Mouse (Mus musculus): Measurements from ENCODE around the gene Dlgap3. TPM values are rescaled to one million over a fixed set of nuclear protein-coding genes. Genes with fewer than 3 reads are reported as not detected.

Gene Dlgap3
- total RNA-seq, 4 experiments from 2014 or later = 0.06 to 0.98 (median 0.25) TPM

DNA sequence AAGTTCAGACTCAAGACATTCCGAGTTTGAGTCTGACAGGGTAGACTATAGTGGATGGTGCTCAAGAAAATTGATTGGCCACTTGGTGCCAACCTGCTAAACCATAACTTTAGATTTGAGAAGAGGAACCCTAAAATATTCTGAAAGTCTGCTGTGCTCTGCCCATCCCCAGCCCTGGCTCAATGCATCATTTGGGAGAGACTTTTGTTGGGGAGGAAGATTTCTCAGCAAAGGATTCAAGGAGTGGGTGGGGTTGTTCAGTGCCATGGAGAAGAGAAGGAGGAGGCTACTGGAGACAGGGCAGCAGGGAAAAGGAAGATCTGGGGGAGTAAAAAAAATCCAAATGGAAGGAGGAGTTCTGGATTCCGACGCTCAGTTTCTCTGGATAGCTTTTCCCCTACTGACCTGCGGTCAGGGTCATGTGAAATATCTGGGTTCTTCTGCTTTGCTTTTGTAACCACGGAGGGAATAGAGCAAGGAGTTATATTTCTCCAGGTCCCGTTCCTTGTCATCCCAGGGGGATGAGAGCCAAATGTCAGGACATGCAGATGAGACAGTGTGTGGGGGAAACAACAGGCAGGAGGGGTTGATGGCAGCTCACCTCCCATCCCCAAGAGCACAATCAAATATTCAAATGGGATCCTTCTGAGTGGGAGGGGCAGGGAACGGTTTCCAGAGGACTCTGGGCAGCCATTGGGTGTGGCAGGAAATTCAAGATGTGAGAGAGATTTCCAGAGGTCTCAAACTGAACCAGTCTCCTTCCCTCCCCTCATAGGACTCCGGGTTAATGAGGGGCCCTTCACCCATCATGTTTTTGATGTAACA lies 5.3 kb downstream of the Dlgap3 start:
- no peak for DNase-seq (ENCODE audit: low spot score)

DNA sequence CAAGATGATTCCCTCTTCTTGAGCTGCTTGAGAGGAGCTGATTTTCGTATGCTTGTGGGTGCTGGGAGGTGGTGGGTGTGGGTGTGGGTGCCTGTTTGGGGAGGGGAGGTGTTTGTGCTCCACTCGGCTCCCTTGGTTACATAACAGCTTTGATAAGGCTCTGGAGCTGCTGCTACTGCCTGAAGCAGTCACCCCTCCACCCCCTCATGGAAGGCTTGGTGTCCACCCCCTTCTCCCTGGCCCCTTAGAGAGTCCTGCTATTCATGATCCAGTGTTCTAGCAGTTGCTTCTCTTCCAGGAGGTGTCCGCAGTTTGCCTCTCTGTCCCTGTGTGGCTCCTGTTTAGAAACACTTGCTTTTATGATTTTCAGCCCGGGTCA lies 5.9 kb downstream of the Dlgap3 start:
- DNase-seq (ENCODE audit: low spot score) = no peak

DNA sequence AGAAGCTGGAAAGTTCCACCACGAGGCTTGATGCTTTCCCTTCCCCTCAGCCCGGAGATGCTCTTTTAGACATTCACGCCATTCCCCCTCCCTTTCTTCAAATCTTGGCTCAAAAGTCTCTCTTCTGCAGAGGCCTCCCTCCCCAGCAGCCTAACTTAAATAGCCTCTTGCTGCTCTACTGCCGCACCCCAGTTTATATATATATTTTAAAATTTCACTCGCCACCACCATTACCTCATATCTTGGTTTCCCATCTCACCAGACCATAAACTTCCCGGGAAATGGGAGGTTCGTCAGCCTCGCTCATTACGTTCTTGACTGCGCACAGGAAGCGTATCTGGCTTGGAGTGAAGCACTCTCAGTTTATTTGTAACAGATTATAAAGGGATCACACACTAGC lies 9.0 kb downstream of the Dlgap3 start:
- no peak for DNase-seq (ENCODE audit: low spot score)

DNA sequence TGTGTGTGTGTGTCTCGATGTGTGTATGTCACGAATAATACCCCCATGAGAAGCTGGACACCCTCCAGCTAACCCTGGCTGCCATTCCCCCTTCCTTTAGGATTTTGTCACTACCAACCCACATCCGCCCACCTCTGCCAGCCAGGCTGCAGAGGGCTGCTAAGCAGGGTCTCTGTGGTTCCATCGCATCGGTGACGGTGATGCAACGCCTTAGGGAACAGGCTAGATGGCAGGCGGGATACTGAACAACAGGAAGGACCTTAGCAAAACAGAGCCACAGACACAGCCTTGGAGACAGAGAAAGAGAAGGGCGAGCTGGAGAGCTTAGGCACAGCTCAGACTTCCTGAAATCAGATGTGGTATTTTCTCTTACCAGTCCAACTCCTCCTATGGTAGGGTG lies 9.7 kb downstream of the Dlgap3 start:
- DNase-seq (ENCODE audit: low spot score) = no peak

DNA sequence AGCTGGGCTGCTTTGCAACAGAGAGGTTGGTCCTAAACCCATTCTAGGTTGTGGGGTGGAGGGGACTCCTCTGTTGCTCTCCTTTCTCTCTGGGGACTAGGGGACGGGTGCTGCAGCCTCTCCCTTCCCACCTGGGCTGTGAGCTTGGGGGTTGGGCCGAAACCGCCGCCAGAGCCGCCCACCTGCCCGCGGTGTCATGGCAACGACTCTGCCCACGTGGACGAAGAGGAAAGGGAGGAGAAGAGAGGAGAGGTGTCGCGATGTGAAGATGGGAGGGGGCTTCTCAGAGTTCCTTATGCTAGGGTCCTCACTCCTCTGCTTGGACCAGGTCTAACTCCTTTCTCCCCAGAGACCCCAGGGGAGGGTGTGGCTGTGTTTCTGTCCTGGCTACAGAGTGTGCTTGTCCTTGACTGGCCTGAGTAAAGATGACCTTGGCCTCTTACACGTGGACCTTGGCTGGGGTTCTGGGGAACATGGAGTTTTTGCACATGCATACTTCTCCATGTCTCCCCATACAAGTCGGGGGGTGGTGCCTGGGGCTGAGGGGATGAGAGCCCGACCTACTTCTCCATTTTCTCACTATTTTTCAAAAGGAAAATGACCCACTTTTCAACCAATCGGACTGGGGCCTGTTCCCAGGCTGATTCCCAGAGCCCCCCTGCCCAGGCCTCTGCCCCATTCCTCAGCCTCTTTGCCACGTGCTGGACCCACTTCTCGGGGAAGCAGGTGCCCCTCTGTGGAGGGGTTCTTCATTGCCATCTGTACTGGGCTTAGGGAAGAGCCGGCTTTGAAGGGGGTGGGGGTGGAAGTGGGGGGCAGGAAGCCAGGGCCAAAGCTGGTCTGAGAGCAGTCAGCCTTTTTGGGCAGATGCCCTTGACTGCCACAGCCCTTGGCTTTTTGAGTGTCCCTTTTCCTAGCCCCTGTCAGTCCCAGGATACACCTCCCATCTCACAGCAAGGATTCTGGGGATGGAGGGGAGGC lies 10.8 kb downstream of the Dlgap3 start:
- DNase-seq (ENCODE audit: low spot score) = no peak

DNA sequence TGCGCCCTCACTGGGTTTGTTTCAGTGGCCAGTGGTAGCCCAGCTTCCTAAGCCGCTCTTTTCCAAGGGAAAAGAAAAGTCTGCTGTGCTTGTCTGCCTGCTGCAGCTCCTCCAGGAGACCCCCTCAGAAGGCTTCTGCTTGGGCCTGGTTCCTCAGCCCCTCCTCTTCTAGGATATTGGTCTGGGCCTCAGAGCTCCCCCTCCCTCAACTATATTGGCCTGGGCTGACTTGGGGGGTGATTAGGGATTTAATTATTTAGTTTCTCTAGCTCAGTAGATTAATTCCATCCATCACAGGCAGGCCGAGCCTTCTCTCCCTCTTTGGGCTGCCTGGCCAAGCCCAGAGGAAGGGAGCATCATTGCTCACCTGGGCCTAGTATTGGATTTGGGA lies 11.4 kb downstream of the Dlgap3 start:
- DNase-seq (ENCODE audit: low spot score) = no peak

DNA sequence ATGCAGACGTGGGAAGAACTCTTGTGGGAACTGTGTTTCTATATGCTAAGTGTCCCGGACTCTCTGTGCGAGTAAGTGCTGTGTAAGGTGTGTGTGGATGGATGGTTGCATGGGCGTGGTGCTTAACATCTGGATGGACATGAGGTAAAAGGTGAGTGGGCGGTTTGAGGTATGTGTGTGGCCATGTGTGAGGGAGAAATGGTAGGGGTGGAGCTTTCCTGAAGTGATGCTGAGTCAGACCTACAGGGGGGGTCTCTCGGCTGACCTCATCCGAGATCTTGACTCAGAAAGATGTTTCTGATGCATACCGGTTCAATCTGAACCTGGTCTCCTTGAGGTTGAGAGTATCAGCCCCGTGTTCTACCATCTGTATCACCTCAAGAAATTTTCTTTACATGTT lies 12.0 kb downstream of the Dlgap3 start:
- no peak for DNase-seq (ENCODE audit: low spot score)

DNA sequence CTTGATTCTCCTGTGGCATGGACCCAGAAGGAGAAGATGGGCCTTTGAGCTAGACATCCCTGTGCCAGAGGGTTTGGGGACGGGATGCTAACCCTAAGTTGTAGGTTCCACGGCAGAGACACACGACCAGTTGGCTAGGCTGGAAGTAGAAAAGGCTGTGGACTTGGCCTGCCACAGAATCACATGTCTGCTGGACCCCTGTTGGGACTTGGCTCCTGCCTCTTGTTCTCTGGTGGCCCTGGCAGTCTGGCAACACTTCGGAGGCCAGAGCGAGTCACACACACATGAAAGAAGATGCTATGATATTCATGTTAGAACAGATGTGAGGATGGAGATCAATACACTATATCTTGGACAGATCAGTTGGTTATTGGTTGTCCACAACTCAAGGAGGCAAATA lies 14.9 kb downstream of the Dlgap3 start:
- DNase-seq (ENCODE audit: low spot score) = no peak

DNA sequence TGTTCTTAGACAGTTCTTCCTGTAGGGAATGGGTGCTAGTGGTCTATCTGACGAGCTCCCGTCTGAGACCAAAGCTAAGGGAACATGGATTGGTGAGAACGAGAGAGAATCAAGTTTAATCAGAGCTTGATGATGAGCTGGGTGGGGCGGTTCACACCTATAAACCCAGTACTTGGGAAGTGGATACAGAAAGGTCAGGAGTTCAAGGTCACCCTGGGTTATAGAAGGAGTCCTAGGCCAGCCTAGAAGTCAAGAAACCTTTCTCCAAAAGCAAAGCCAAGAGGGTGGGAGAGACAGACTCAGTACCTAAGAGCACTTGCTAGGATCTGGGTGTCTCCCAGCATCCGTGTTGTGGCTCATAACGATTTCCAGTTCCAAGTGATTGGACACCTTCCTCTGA lies 21.9 kb downstream of the Dlgap3 start:
- DNase-seq (ENCODE audit: low spot score) = no peak

DNA sequence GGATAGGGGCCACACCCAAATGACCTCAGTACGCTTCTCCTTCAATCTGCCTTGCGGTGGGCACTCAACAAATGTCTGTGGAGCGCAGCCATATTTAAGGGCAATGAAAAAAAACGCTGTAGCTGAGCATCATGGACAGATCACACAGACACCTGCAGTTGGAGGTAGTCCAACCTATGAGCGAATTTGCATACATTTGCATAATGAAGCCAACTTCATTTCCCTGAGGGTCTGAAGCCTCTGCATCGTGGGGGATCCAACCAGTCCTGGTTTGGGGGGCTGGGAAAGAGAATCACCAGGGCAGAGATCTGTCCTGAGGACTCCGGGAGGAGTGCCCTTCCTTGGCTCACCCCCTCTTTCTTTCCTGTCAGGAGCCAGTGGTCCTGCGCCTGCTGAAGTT lies 23.7 kb downstream of the Dlgap3 start:
- DNase-seq (ENCODE audit: low spot score) = no peak

DNA sequence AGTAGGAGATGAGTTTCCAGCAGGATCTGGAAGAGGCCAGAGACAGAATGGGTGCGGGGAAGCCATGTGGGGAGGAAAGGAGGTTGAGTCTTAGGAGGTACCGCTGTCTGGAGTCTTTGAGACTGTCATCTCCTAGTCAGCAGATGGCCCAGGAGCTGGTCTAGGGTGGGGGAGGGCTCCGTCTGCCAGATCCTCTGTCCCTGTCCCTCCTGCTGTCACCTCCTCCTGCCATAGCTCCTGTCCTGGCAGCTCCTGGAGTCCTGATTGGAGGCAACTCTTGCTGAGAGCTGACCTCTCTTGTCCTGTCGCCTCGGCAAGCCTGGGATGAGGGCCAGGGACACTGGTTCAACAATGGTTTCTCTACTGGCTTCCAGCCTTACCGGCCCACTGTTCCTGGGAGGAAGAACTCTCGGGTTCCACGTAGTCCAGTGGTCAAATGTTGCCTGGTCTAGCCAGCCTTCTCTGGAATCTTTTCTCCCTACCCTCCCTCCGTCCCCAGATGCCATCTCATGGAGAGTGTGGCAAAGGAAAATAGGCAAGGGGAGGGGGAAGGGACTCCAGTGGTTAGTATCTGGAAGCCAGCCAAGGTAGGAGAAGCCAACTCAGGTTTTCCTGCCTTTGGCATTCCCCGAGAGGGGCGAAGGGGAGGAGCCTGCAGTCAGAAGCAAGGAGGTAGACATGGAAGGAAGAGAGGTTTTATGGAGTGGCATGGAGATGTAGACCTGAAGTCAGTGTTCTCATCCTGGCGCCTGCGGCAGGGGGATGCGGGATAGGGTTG lies 24.6 kb downstream of the Dlgap3 start:
- DNase-seq (ENCODE audit: low spot score) = peak; percentile 7

DNA sequence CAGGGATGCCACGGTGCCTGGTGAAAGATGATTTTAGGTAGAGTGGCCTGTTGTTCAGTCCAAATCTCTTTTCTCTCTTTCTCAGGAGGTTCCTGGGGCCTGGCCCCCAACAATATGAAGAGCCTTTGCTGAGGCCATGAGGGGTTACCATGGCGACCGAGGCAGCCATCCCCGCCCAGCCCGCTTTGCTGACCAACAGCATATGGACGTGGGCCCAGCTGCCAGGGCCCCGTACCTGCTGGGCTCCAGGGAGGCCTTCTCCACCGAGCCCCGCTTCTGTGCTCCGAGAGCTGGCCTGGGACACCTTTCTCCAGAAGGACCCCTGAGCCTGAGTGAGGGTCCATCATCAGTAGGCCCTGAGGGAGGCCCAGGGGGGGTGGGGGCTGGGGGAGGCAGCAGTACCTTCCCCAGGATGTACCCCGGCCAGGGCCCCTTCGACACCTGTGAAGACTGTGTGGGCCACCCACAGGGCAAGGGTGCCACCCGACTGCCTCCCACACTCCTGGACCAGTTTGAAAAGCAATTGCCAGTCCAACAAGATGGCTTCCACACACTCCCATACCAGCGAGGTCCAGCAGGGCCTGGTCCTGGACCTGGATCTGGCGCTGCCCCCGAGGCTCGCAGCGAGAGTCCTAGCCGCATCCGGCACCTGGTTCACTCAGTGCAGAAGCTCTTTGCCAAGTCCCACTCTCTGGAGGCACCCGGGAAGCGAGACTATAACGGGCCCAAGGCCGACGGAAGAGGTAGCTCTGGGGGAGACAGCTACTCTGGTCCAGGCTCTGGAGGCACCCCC lies 25.7 kb downstream of the Dlgap3 start:
- no peak for DNase-seq (ENCODE audit: low spot score)

DNA sequence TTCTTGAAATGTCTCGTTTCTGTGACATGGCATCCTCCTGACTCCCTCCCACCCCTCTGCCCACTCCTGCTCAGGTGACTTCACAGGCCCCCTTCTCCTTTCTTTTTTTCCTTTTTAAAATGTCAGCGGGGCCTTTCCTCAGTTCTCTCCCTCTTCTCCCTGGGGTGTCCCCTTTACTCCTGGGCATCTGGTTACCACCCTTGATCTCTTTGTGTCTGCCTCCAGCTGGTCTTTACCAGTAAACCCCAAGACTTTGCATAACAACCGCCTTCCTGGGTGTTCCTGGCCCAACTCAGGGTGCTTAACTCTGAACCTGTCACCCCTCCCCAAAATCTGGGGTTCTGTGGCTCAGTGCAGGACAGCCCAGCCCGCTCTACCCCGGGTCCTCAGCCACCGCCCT lies 29.6 kb downstream of the Dlgap3 start:
- DNase-seq (ENCODE audit: low spot score) = no peak

DNA sequence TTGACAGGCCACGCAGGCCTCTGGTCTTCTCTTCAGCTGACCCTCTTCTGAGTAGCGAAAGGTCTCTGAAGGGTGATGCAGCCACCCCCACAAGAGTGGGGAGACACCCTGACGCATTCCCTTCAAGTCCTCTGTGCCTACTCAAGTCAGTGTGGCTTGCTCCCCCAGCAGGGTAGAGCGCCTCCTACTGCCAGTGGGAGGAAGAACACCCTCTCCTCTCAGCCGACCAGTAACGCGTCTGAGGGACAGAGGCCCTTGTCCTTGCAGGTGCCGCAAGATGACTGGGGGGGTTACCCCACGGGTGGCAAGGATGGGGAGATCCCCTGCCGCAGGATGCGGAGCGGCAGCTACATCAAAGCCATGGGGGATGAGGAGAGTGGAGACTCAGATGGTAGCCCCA lies 30.4 kb downstream of the Dlgap3 start:
- DNase-seq (ENCODE audit: low spot score) = no peak

DNA sequence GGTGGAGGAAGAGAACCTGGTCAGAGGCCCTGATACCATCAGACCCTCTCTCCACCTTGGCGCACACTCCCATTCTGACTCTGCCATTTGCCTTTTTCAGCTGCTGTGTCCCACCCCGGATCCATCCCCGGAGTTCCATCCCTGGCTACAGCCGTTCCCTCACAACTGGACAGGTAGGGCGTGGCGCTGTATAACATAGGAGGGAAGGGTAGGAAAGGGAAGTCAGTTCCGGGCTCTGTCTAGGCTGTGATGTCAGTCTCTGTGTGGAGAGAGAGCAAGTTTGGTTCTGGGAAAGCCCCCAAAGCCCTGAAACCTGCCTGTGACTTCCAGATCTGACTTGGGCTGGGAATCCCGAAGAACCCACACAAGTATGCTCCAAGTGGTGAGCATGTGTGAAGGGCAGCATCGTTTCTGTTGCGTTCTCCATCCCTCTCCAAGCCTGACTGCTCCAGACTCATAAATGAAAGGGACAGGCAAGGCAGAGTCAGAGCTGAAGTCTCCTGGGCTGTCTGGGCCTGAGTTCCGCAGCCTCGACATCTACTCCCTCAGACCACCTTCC lies 31.2 kb downstream of the Dlgap3 start:
- DNase-seq (ENCODE audit: low spot score) = no peak

DNA sequence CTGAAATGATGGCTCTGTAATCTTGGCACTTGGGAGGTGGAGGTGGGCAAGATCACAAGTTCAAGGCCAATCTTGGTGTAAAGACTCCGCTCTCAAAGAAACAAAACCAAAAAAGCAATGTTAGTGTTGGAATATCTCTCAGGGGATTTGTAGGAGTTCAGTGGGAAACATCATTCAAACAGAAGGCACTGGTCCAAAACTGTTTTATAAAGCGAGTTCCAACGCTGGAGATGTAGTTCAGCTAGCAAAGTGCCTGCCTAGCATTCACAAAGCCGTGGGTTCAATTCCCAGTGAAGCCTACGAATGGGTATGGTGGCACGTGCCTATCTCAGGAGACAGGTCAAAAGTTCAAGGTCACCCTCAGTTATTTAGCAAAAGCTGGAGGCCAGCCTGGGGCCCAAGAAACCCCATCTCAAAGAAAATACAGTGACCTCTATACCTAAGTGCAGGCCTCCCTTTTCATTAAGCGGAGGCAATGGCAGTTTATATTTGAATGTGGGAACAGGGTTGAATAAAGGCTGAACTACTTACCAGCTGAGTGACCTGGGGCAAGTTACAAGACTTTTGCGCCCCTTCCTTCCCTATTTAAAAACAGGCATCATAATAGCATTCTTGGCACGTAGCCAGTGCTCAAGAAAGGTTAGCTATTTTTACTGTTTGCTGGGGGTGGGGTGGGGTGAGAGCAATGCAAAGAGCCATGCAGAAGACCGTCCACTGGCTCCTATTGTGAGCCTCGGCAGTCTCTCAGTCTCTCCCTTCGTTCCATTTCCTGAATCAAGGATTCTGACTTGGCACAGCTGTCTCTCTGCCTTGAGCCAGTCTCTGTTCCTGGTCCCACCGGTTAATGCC lies 32.0 kb downstream of the Dlgap3 start:
- peak; percentile 6 for DNase-seq (ENCODE audit: low spot score)

DNA sequence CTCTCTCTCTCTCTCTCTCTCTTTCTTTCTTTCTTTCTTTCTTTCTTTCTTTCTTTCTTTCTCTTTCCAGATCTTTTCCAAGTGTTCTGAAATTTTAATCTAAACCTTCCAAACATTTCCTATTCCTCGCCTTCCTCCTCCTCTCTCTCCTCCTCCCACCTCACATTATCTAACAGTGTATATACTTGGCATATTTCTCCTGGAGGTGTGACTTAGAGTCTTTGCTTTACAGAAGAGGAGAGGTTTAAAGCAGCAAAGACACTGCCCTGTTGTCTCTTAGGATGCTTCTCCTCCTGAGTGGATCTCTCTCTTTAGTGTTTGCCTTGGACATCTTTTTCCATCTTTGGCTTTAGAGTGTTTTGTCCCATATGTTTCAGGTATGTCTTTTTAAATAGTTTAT lies 34.1 kb downstream of the Dlgap3 start:
- DNase-seq (ENCODE audit: low spot score) = no peak

DNA sequence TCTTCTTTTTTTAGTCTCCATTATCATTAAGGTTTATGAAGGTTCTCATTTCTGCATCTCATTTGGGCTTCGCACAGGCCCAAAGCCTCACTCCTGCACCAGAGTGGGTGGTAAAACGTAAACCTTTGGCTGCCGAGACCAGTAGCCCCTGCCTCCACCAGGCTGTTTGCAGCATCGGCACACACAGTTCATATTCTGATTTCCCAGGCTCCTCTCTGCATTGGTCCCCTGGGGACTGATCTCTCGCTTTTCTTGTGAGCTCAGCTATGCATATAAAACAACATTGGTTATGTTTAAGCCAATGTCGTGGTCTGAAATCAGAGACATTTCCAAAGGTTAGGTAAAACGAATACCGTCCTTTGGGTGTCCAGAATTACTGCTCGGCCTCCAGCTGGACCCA lies 42.3 kb downstream of the Dlgap3 start:
- DNase-seq (ENCODE audit: low spot score) = no peak

DNA sequence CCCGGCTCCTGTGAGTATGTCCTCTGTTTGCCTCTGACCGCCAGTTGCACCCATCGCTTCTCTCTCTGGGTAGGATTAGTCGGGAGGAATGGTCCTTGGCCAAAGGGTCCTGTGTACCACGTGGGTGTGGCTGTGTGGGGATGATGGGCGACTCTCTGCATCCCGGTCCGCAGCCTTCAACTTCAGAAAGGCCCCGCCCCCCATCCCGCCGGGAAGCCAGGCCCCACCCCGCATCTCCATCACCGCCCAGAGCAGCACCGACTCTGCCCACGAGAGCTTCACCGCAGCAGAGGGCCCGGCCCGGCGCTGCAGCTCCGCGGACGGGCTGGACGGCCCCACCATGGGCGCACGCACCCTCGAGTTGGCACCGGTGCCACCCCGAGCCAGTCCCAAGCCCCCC lies 45.5 kb downstream of the Dlgap3 start:
- no peak for DNase-seq (ENCODE audit: low spot score)

DNA sequence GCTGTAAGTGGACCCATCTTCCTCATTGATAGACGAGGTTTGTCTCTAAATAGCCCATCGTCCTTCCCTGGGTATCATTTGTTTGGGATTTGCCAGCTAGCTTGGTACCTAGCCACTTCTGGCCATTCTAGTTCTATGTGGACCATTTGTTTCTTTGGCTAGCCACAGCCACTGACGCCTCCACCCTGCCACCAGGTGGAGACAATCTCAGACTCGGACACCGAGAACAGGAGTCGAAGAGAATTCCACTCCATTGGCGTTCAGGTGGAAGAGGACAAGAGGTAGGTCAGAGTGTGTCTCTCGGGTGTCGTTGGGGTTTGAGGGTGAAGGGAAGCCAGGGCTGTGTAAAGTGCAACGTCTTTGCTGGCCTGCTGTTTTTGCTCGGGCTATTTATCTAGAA lies 46.1 kb downstream of the Dlgap3 start:
- no peak for DNase-seq (ENCODE audit: low spot score)
